Mouse (Mus musculus): ENCODE measurements around the gene Prss56.

GRCm38 (mm10) chr1:87183998-87184750 lies 1.1 kb downstream of the Prss56 start:
- TF ChIP-seq NRF1 (IDR thresholded peaks at IDR 0.05; ENCODE audit: low read depth, low read length) (no peak), ZC3H11A (IDR thresholded peaks at IDR 0.05; ENCODE audit: low read depth, low read length) (no peak), HCFC1 (IDR thresholded peaks at IDR 0.05; ENCODE audit: low read depth, low read length) (no peak)
